Mouse (Mus musculus) liver, embryonic 11.5 days (tissue): ENCODE measurements around the gene Grip1. TPM values are rescaled to one million over a fixed set of nuclear protein-coding genes. Genes with fewer than 3 reads are reported as not detected.

Source experiments
- ATAC-seq: fragments of 200-750 bp; cut with Nextera tagmentation; replicated peaks from 2 replicates; pipeline ENCODE4 v1.8.0; 2017; ENCODE audit warnings: moderate number of reproducible peaks, mild to moderate bottlenecking, moderate TSS enrichment, moderate library complexity; ENCODE audit not compliant: low FRiP score
- DNase-seq: peaks from one replicate; pipeline ENCODE4 v3.0.0-alpha.2; 2017; ENCODE audit warnings: low spot score
- H3K27ac ChIP-seq: fragments of 300-500 bp; sonication (generic); 2 replicates; pipeline ENCODE4 v1.5.1; 2014; ENCODE audit warnings: mild to moderate bottlenecking, low read depth, low read length, control low read depth
- H3K27me3 ChIP-seq: fragments of 300-500 bp; sonication (generic); replicated peaks from 2 replicates; pipeline ENCODE4 v1.6.1; 2014; ENCODE audit warnings: low read length, mixed read lengths; ENCODE audit not compliant: control insufficient read depth, insufficient read depth
- H3K36me3 ChIP-seq: fragments of 300-500 bp; sonication (generic); 2 replicates; pipeline ENCODE4 v1.6.1; 2014; ENCODE audit warnings: mild to moderate bottlenecking, low read length, moderate library complexity, mixed read lengths; ENCODE audit not compliant: control insufficient read depth, insufficient read depth
- H3K4me1 ChIP-seq: fragments of 300-500 bp; sonication (generic); replicated peaks from 2 replicates; pipeline ENCODE4 v1.6.1; 2014; ENCODE audit warnings: low read length, mixed read lengths; ENCODE audit not compliant: control insufficient read depth, insufficient read depth
- H3K4me2 ChIP-seq: fragments of 300-500 bp; sonication (generic); 2 replicates; pipeline ENCODE4 v1.6.1; 2014; ENCODE audit warnings: mild to moderate bottlenecking, control low read depth, moderate library complexity
- H3K4me3 ChIP-seq: fragments of 300-500 bp; sonication (generic); 2 replicates; pipeline ENCODE4 v1.5.1; 2014; ENCODE audit warnings: low read depth, low read length, control low read depth
- H3K9ac ChIP-seq: fragments of 300-500 bp; sonication (generic); 2 replicates; pipeline ENCODE4 v1.6.1; 2014; ENCODE audit warnings: low read depth, low read length, control low read depth
- H3K9me3 ChIP-seq: fragments of 300-500 bp; sonication (generic); 2 replicates; pipeline ENCODE4 v1.6.1; 2016; ENCODE audit warnings: low read length, inconsistent platforms, mixed read lengths; ENCODE audit not compliant: control insufficient read depth
- WGBS: fragments of 180-500 bp; shearing (Covaris S2); extraction: QIAGEN DNeasy Blood & Tissue Kit; methylation state at CpG from one replicate; pipeline ENCODE4 v1.1.7; 2014; 5-methylcytosine and 5-hydroxymethylcytosine counted together
- polyA plus RNA-seq: library from polyadenylated mRNA; unstranded; fragments of >200 nt; fragmentation: Nextera tagmentation; extraction: Ambion mirVana; gene quantifications from 2 replicates; pipeline ENCODE4 v1.2.1, GENCODE M21; 2014

Grip1 gene
- polyA plus RNA-seq, 1 experiment from 2014 or later: 2.3 TPM

DNA sequence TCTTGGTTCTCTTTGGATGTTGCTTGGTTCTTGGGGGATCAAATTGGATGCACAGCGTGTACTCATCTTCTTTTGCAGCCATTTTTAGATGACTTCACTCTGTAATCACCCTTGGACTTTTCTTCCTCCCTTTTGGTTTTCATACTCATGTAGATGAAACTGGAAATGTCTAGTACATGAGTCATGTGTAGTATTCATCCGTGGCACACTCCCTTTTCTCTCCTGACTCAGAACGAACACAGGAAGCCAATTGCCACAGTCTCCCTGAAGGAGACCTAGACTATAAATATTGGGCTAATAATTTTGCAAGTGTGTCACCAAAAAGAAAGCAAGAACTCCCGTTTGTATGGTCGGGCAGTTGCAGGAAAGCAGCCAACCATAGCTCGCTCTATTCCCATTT is 423.1 kb downstream of the Grip1 start:
- 73% methylated on average over 6 of the region's 6 CpGs for WGBS
- Histone ChIP-seq H3K4me1 (no peaks in the 10 kb centered on the region), H3K9me3 (no peaks in the 10 kb centered on the region), H3K4me3 (no peak overlapping the region), H3K27ac (no peak overlapping the region), H3K36me3 (no peaks in the 10 kb centered on the region), H3K9ac (no peak overlapping the region), H3K27me3 (no peaks in the 10 kb centered on the region), H3K4me2 (no peak overlapping the region)
- DNase-seq (no peak), ATAC-seq (no peak)

DNA sequence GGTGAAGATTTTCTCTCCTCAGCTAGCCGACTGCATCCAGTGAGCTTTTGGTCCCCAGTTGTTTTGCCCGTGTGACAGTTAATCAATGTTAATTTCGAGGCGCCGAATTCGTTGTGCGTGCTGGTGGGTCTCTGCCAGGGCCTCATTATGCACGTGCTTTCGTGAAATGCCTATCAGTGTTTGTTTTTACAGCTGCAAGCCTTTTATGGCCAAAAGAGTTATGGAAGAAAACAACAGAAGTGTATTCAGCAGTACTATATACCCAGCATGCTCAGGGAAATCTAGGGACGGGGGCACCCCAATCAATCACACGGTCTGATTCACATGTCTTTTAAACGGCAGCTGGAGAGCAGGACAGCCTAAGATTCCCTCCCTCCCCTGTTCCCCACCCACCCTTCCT is 424.7 kb downstream of the Grip1 start:
- Histone ChIP-seq H3K4me2 (no peak overlapping the region), H3K27me3 (no peaks in the 10 kb centered on the region), H3K9ac (no peak overlapping the region), H3K9me3 (no peaks in the 10 kb centered on the region), H3K36me3 (no peaks in the 10 kb centered on the region), H3K4me3 (no peak overlapping the region), H3K27ac (no peak overlapping the region), H3K4me1 (no peaks in the 10 kb centered on the region)
- no peak for ATAC-seq
- no peak for DNase-seq
- WGBS: 68% methylated on average over 12 of the region's 12 CpGs

DNA sequence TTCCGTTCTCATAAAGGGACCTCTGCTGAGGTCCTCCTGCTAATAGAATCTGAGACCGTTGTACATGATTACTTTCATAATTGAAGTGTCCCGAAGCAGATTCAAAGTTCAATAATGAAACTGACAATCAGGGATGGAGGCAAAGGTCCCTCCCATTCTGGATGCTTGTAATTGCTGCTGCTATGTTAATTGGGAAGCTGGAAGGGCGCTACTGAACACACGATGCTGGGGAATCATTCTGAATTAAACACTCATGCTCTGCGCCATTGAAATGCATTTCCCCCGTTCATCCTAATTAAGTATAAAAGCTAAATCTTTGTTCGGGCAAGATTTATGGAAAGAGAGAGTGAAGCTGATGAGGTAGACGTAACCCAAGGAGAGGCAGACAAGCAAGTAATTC is 431.0 kb downstream of the Grip1 start:
- DNase-seq (no peak), ATAC-seq (no peak)
- Histone ChIP-seq H3K36me3 (no peaks in the 10 kb centered on the region), H3K27me3 (no peaks in the 10 kb centered on the region), H3K4me1 (no peaks in the 10 kb centered on the region), H3K9ac (no peak overlapping the region), H3K9me3 (no peaks in the 10 kb centered on the region), H3K27ac (no peak overlapping the region), H3K4me3 (no peak overlapping the region), H3K4me2 (no peak overlapping the region)
- 82% methylated on average over 9 of the region's 9 CpGs for WGBS

DNA sequence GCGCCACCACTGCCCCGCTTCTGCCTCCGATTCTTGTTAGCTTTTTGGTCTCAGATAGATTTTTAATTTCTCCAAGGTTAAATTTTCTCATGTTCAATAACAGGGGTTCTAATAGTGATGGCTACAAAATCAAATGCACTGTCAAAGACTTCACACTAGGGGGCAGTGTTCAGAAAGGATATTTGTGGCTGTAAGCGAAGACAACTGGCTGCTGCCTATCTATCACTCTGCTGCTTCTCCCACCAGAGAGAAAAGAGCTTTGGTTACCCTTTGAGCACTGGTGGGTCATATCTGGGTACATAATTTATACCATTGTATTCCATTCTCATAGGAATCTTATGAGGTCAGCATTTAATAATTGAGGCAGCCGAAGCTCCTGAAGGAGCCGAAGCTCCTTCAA is 431.9 kb downstream of the Grip1 start:
- Histone ChIP-seq H3K27me3 (no peaks in the 10 kb centered on the region), H3K9ac (no peak overlapping the region), H3K27ac (no peak overlapping the region), H3K4me2 (no peak overlapping the region), H3K9me3 (no peaks in the 10 kb centered on the region), H3K36me3 (no peaks in the 10 kb centered on the region), H3K4me1 (no peaks in the 10 kb centered on the region), H3K4me3 (no peak overlapping the region)
- ATAC-seq: no peak
- DNase-seq: no peak
- 73% methylated on average over 6 of the region's 6 CpGs for WGBS

DNA sequence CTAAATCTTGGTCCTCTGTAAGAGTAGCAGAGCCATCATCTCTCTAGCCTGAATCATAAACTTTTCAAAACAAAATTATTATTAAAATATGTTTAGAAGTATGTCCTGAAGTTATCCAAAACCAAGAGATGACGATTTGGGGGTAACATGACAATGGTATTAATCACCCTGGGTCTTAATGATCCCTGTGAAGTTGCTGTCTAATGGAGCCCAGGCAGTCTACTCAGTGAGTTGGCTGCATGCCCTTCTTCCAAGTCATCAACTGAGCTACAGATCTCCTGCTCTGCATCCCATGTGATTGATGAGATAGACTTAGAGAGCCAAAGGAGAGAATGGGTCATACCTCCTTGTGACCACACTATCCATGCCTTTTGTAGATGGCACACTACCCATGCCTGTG is 433.1 kb downstream of the Grip1 start:
- H3K9me3 ChIP-seq: no peaks in the 10 kb centered on the region
- H3K36me3 ChIP-seq: no peaks in the 10 kb centered on the region
- 60% methylated on average over 1 of the region's 1 CpGs for WGBS
- DNase-seq (no peak), ATAC-seq (no peak)
- H3K9ac ChIP-seq: no peak overlapping the region
- H3K4me3 ChIP-seq: no peak overlapping the region
- no peaks in the 10 kb centered on the region for H3K4me1 ChIP-seq
- H3K4me2 ChIP-seq: no peak overlapping the region
- H3K27me3 ChIP-seq: no peaks in the 10 kb centered on the region
- H3K27ac ChIP-seq: no peak overlapping the region

DNA sequence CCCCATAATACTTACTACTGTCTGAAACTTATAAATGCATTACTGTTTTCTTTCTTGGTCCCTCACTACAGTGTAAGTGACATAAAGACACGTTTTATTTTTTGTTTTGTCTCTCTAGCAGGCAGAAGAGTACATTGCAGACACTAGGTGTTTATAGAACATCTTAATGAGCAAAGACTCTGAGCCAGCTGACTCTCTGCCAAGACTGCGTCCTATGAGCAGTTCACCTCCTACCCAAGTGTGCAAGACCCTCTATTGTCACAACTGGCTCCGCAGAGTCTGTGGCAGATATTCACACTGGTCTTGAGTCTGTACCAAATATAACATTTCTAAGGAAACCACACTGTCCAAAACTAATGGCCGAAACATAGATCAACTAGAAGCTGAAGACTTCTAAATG is 449.1 kb downstream of the Grip1 start:
- Histone ChIP-seq H3K4me2 (no peak overlapping the region), H3K4me1 (no peaks in the 10 kb centered on the region), H3K9ac (no peak overlapping the region), H3K27ac (no peak overlapping the region), H3K9me3 (no peaks in the 10 kb centered on the region), H3K36me3 (no peaks in the 10 kb centered on the region), H3K4me3 (no peak overlapping the region), H3K27me3 (no peaks in the 10 kb centered on the region)
- DNase-seq: no peak
- 71% methylated on average over 4 of the region's 4 CpGs for WGBS
- ATAC-seq: no peak

DNA sequence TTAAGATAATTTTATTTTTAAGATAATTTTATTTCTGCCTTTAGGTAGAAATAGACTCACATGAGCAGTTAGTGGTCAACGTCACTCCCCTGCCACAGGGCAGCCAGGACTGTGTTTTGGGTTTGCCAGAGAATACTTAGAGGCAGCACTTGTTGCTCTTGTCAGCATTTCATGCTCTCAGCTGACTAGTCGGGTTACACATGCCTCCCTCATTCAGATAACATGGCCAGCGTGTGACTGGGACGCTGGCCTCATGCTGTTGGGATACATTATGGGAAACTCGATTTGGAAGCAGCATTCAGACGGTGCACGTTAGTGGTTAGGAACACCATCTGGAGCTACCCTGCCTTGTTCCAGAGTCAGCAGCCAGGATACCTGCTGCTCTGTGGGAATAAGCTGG is 453.2 kb downstream of the Grip1 start:
- ATAC-seq: no peak
- Histone ChIP-seq H3K9ac (no peak overlapping the region), H3K9me3 (no peaks in the 10 kb centered on the region), H3K4me3 (no peak overlapping the region), H3K4me1 (no peaks in the 10 kb centered on the region), H3K27me3 (no peaks in the 10 kb centered on the region), H3K27ac (no peak overlapping the region), H3K36me3 (no peaks in the 10 kb centered on the region), H3K4me2 (no peak overlapping the region)
- DNase-seq: no peak
- 80% methylated on average over 7 of the region's 7 CpGs for WGBS

DNA sequence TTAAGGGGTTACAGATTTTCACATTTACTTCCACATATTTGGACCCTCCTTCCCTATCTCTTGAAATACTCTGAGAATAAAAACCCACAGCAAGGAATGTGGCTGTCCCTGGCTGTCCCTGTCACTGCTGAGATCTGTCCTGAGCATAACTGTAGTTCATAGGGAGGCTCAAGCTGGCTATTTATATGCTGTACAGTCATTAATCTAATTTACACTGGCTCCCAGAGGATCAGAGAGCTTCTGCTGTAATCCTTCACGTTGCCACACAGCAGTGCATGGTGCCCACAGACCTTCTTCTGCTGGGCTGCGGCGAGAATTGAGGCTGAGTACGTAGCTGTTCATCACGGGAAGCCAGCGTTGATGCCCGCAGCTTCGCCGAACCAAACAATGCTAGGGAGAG is 464.4 kb downstream of the Grip1 start:
- no peaks in the 10 kb centered on the region for H3K4me1 ChIP-seq
- H3K27ac ChIP-seq: no peak overlapping the region
- no peaks in the 10 kb centered on the region for H3K27me3 ChIP-seq
- H3K36me3 ChIP-seq: no peaks in the 10 kb centered on the region
- ATAC-seq (no peak), DNase-seq (no peak)
- 87% methylated on average over 9 of the region's 9 CpGs for WGBS
- no peaks in the 10 kb centered on the region for H3K9me3 ChIP-seq
- no peak overlapping the region for H3K4me2 ChIP-seq
- H3K9ac ChIP-seq: no peak overlapping the region
- no peak overlapping the region for H3K4me3 ChIP-seq

DNA sequence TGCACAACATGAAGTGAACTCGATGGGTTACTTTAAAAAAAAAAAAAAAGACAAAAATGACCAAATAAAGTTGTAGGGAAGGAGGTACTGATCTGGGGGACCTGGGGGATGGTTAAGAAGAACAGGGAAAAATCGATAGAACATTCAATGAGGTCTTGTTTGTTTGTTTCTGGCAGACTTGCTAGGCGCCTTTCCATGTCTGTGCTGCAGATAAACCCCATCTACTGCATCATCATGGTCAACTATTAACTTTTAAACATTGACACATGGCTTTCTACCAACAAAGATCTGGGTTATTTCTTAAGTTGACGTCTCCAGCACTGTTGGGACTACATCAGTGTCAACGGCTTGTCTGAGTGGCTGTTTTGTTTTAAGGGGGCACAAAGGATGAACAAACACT is 474.3 kb downstream of the Grip1 start:
- Histone ChIP-seq H3K4me2 (no peak overlapping the region), H3K27me3 (no peaks in the 10 kb centered on the region), H3K9ac (no peak overlapping the region), H3K4me3 (no peak overlapping the region), H3K27ac (no peak overlapping the region), H3K36me3 (no peaks in the 10 kb centered on the region), H3K9me3 (no peaks in the 10 kb centered on the region), H3K4me1 (no peaks in the 10 kb centered on the region)
- WGBS: 66% methylated on average over 5 of the region's 5 CpGs
- DNase-seq: no peak
- ATAC-seq: no peak
